Mouse (Mus musculus) C2C12 (cell line): ENCODE measurements around the gene Usp15. TPM values are rescaled to one million over a fixed set of nuclear protein-coding genes. Genes with fewer than 3 reads are reported as not detected.

Experiments
- H3K27me3 ChIP-seq: one replicate; pipeline ENCODE4 v1.6.1; 2011; ENCODE audit not compliant: control insufficient read depth, insufficient read depth, insufficient read length
- H3K36me3 ChIP-seq: one replicate; pipeline ENCODE4 v1.6.1; 2011; ENCODE audit not compliant: control insufficient read depth, insufficient read depth
- H3K4me3 ChIP-seq: one replicate; pipeline ENCODE4 v1.5.1; 2011; ENCODE audit warnings: mild to moderate bottlenecking, control low read depth; ENCODE audit not compliant: poor library complexity, insufficient read depth, severe bottlenecking
- H3K79me2 ChIP-seq: one replicate; pipeline ENCODE4 v1.6.1; 2011; ENCODE audit not compliant: control insufficient read depth, insufficient read depth
- H3K79me3 ChIP-seq: one replicate; pipeline ENCODE4 v1.6.1; 2011; ENCODE audit warnings: low read depth, control low read depth
- H3ac ChIP-seq: one replicate; pipeline ENCODE3; 2011; ENCODE audit warnings: low read depth; ENCODE audit not compliant: control insufficient read depth, insufficient read length
- CEBPB ChIP-seq: IDR thresholded peaks from one replicate; pipeline ENCODE4 v1.6.1; 2011; ENCODE audit warnings: low read depth, mild to moderate bottlenecking, control low read depth, moderate library complexity
- CTCF ChIP-seq: IDR thresholded peaks from one replicate; pipeline ENCODE4 v1.5.1; 2011; ENCODE audit not compliant: control insufficient read depth, insufficient read depth, insufficient read length
- FOSL1 ChIP-seq: IDR thresholded peaks from one replicate; pipeline ENCODE4 v1.8.0; 2011; ENCODE audit warnings: mild to moderate bottlenecking, low read length; ENCODE audit not compliant: poor library complexity, insufficient read depth, severe bottlenecking
- MAX ChIP-seq: IDR thresholded peaks from one replicate; pipeline ENCODE4 v1.6.1; 2011; ENCODE audit warnings: mild to moderate bottlenecking, control low read depth
- MYOD1 ChIP-seq: IDR thresholded peaks from one replicate; pipeline ENCODE4 v1.6.1; 2011; ENCODE audit warnings: low read depth; ENCODE audit not compliant: control insufficient read depth, insufficient read length
- MYOG ChIP-seq: IDR thresholded peaks from one replicate; pipeline ENCODE4 v1.6.1; 2011; ENCODE audit not compliant: control insufficient read depth, insufficient read length; ENCODE audit errors: extremely low read depth
- USF1 ChIP-seq: IDR thresholded peaks from one replicate; pipeline ENCODE4 v1.6.1; 2011; ENCODE audit warnings: low read depth, mild to moderate bottlenecking, control low read depth, moderate library complexity
- long read RNA-seq, 2 experiments: library from polyadenylated mRNA; unstranded; transcript quantifications; one replicate each; pipeline ENCODE4 v2.0.0; 2019 to 2020
- polyA plus RNA-seq: library from polyadenylated mRNA; unstranded; fragments of >200 nt; fragmentation: generic; extraction: Trizol; gene quantifications from one replicate; pipeline ENCODE4 v1.2.1, GENCODE M21; 2012; ENCODE audit warnings: missing spikeins

The Usp15 gene
- 20.1 TPM for polyA plus RNA-seq
- long read RNA-seq, experiment 1, full-length matches to known transcripts: 43 of 54 reads
- long read RNA-seq, experiment 1, partial matches to known transcripts: 3 of 54 reads
- long read RNA-seq, experiment 1, other reads (novel, unspliced or antisense): 8 of 54 reads
- long read RNA-seq, experiment 2, full-length matches to known transcripts: 481 of 525 reads
- long read RNA-seq, experiment 2, partial matches to known transcripts: 21 of 525 reads
- long read RNA-seq, experiment 2, other reads (novel, unspliced or antisense): 23 of 525 reads

DNA sequence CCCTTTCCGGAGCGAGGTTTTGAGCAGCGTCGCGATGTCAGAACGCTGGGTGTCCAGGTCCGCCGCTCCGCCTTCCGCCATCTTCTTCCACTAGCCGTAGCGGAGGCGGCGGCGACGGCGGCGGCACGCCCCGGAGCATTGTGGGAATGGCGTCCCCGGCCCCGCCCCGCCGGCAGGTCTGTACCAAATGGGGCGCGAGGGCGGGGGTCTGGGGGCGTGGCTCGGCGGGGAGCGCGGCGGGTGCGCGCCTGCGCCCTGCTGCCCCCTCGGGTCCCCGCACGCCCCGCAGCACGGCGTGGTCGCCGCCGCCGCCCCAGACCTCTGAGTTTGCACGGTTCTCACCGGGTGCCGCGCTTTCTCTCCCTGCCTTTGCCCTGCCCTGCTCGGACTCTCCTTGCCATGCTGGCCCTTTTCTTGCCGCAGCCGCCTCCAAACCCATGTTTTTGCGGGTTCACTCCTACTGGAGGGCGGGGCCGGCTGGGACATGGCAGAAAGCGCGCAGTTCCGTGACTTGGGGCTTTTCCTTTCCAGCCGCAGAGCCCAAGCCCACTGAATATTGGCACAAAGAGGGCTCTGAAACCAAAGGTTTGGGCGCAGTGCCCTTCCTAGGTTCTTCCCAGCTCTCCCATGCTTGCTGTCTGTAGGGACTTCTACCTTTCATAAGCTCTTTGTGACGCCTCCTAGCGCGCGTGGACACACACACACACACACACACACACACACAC, at the start of gene Usp15:
Gene Usp15, minus strand, starts transcription at position 161 of the 725 bp plus-strand sequence.
- Histone ChIP-seq H3K27me3 (no peaks in the 10 kb centered on the region), H3ac (peak within 1 kb of the TSS; percentile 73), H3K79me2 (peaks cover 47% of the 10 kb centered on the region), H3K79me3 (peaks cover 41% of the 10 kb centered on the region), H3K36me3 (peaks cover 2% of the 10 kb centered on the region), H3K4me3 (peak within 1 kb of the TSS; percentile 98)
- TF ChIP-seq MAX (no peak), USF1 (no peak), MYOD1 (no peak), MYOG (no peak), FOSL1 (no peak), CEBPB (no peak), CTCF (no peak)

DNA sequence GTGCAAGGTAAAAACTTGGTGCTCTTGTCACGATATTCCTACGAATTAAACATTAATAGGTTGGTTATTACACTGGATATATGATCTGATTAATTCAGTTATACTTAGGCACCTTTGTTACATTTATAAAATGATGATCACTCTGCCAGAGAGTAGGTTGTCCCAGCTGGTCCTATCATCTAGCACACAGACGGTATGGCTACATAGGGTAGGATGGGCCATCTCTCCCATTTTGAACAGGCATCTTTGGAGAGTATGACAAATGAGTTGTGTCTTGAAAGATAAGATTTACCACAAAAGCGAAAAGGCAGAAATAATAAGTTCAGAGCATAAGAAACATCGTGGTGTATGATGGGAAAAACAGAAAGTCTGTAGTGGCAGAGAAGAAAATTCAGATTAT, 32.6 kb upstream of the Usp15 start:
- H3K4me3 ChIP-seq: no peak overlapping the region
- H3K79me3 ChIP-seq: no peaks in the 10 kb centered on the region
- H3K36me3 ChIP-seq: no peaks in the 10 kb centered on the region
- TF ChIP-seq MYOG: no peak
- no peak for TF ChIP-seq CEBPB
- no peak for TF ChIP-seq MYOD1
- TF ChIP-seq USF1: no peak
- no peak for TF ChIP-seq FOSL1
- H3ac ChIP-seq: no peak overlapping the region
- no peaks in the 10 kb centered on the region for H3K79me2 ChIP-seq
- no peaks in the 10 kb centered on the region for H3K27me3 ChIP-seq

DNA sequence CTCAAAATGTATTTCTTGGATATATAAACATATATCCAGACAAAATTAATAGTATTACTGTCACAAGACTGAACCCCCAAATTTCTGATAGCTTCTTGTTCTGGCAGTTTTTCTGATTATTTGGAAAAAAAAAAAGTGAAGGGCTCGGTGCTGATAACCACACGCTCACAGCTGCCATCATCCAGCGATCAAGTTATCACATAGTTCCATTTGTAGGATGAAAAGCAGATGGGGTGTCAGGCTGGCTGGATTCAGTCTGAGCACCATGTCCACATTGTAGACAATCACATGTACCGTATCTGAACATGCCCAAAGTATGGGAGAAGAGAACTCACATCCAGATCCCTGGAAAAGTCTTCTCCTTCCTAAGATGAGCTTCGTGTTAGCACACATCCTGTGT, 26.0 kb upstream of the Usp15 start:
- TF ChIP-seq USF1 (no peak), CEBPB (no peak), FOSL1 (no peak), MYOG (no peak), MAX (no peak), CTCF (no peak), MYOD1 (no peak)
- H3K36me3 ChIP-seq: no peaks in the 10 kb centered on the region

DNA sequence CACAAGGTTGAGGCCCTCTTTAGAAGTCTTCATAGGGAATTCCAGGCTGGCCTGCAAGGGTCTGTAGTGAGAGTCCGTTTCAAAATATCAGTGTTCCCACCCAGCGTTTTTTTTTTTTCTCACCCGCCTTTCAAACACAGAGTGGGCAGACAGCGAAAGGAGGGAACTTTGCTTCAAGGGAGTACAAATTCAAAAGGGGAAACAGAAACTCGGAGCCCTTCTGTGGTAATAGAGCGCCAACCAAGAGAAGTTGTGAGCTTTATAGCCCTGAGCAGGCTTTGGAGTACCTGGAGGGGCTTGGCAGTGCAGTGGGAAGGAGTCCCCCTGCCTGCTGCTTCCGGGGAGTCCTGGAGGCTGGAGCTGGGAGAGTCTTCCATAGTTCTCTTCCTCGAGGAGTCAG, 12.7 kb upstream of the Usp15 start:
- Histone ChIP-seq H3K27me3 (no peaks in the 10 kb centered on the region), H3K4me3 (no peak overlapping the region), H3K79me2 (no peaks in the 10 kb centered on the region), H3K79me3 (no peaks in the 10 kb centered on the region), H3ac (no peak overlapping the region), H3K36me3 (no peaks in the 10 kb centered on the region)
- TF ChIP-seq MYOG: no peak
- TF ChIP-seq MYOD1: no peak
- TF ChIP-seq CEBPB: no peak
- TF ChIP-seq CTCF: no peak
- no peak for TF ChIP-seq FOSL1
- no peak for TF ChIP-seq USF1
- no peak for TF ChIP-seq MAX

More for the DNA sequence above, 26.0 kb upstream of the Usp15 start:
- no peaks in the 10 kb centered on the region for H3K79me2 ChIP-seq
- H3K79me3 ChIP-seq: no peaks in the 10 kb centered on the region
- no peak overlapping the region for H3ac ChIP-seq
- H3K4me3 ChIP-seq: no peak overlapping the region
- H3K27me3 ChIP-seq: no peaks in the 10 kb centered on the region

DNA sequence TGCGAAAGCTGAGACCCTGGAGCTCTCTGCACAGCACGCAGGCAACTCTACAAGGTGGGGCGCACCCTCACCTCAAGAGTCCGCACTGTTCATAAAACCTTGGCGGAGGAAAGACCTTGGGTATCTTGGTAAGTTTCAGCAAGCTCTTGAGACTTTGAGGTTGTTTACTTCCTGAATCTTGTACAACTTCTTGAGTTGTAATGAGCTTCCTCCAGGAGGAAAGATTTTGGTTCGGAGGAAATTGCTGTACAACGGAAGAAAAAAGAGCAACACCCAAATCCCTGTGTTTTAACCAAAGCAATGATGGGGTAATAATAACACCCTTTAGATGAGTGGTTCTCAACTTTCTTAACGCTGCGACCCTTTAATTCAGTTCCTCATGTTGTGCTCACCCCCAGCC, 11.5 kb upstream of the Usp15 start:
- Histone ChIP-seq H3K79me3 (no peaks in the 10 kb centered on the region), H3K27me3 (no peaks in the 10 kb centered on the region), H3K36me3 (no peaks in the 10 kb centered on the region), H3K4me3 (no peak overlapping the region), H3K79me2 (no peaks in the 10 kb centered on the region), H3ac (no peak overlapping the region)
- no peak for TF ChIP-seq FOSL1
- TF ChIP-seq MAX: no peak
- no peak for TF ChIP-seq USF1
- no peak for TF ChIP-seq CTCF
- TF ChIP-seq MYOD1: no peak
- TF ChIP-seq MYOG: no peak
- TF ChIP-seq CEBPB: no peak
